Mouse (Mus musculus): ENCODE results near the gene Fam25c. TPM values are rescaled to one million over a fixed set of nuclear protein-coding genes. Genes with fewer than 3 reads are reported as not detected.

Fam25c gene
- polyA plus RNA-seq, 1 experiment, result not detected

DNA sequence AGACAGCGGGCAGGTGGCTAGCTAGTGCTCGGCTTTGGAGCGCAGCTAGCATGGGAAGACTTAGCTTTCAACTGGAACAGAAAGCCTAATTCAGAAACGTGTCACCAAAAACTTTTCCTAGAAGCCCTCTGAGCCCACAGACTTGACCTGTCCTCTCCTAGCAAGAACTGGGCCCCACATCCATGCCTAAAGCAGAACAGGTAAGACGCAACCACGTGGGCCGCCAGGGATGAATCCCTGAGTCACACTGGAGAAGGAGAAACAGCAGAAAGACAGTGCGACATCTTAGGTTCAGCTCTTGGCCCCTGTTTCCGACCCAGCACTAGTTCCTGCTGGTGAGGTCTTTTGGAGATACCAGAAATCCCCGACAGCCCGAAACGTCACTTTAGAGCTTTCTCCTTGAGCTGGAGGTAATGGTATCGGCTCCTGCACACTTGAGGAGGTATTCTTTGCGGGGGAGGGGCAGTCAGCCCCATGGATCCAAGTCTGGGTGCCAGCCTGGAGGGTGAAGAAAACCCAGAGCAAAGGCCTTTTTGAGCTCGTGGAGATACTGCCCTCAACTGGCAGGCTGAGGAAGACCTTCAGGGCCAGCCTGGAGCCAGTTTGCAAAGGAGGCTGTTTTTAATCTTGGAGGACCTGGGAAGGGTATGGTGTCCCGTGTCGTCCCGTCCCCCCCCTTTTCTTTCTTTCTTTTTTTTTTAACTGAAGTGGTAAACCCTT, 7.7 kb upstream of the Fam25c start:
- H3K27me3 ChIP-seq (ENCODE audit: control insufficient read depth, insufficient read depth, low read length), result no peaks in the 10 kb centered on the region
- DNase-seq, result peak; percentile 80 to 82
- TF ChIP-seq POLR2A (IDR thresholded peaks at IDR 0.05; ENCODE audit: borderline replicate concordance, insufficient read depth, low read length), result peak; percentile 23; the same call in 1 of the 2 replicates
- TF ChIP-seq CTCF (IDR thresholded peaks at IDR 0.05; ENCODE audit: borderline replicate concordance, insufficient read depth, low read depth, low read length), result peak; percentile 79
- no peak overlapping the region for H3K27ac ChIP-seq (ENCODE audit: insufficient read depth, low read length)
- H3K4me1 ChIP-seq (ENCODE audit: control insufficient read depth, insufficient read depth, low read length), result peaks cover 2% of the 10 kb centered on the region; the same call in 1 of the 2 replicates
- 40% methylated on average over 18 of the region's 18 CpGs for WGBS
- peak overlapping the region; percentile 71 for H3K4me3 ChIP-seq (replicated peaks; ENCODE audit: insufficient read depth, low read depth, low read length)

DNA sequence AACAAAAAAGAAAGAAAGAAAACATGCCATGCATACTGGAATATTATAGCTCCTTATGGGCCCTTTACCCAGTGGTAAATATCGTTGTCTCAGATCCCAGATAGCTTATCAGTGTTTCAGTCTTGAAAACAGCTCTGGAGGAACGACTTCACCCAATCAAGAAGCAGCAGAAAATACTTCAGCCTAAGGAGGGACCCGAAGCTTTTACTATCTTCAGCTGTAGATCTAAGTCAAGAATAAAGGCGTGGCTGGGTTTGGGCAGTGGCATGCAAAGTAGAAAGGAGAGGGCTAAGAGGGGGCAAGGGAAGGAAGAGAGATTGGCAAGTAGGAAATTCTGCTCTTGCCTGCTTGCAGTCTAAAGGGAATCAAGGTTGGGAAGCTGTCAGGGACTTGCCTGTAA, 6.9 kb upstream of the Fam25c start:
- Histone ChIP-seq H3K27me3 (ENCODE audit: control insufficient read depth, insufficient read depth, low read length) (no peaks in the 10 kb centered on the region), H3K27ac (ENCODE audit: insufficient read depth, low read length) (no peak overlapping the region), H3K4me1 (ENCODE audit: control insufficient read depth, insufficient read depth, low read length) (peaks cover 2% of the 10 kb centered on the region; the same call in 1 of the 2 replicates), H3K4me3 (replicated peaks; ENCODE audit: insufficient read depth, low read depth, low read length) (no peak overlapping the region)
- TF ChIP-seq CTCF (IDR thresholded peaks at IDR 0.05; ENCODE audit: borderline replicate concordance, insufficient read depth, low read depth, low read length) (no peak), POLR2A (IDR thresholded peaks at IDR 0.05; ENCODE audit: borderline replicate concordance, insufficient read depth, low read length) (no peak)
- no peak for DNase-seq
- 83% methylated on average over 4 of the region's 4 CpGs for WGBS

DNA sequence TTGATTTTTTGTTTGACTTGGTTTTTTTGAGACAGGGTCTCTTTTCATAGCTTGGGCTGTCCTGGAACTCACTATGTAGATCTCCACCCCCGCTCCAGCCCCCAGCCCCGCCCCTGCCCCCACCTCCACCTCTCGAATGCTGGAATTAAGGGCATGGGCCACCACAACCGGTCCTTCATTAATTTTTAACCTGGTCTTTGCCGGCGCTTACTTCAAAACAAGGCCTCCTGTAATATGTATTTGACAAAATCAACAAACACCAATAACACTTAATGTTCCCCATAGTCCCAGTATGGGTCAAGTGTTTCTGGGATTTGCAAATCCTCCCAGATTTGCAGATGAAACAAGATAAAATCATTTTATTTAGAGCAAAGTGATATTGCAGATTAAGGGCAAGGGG, 5.0 kb upstream of the Fam25c start:
- Histone ChIP-seq H3K4me3 (replicated peaks; ENCODE audit: insufficient read depth, low read depth, low read length) (no peak overlapping the region), H3K4me1 (ENCODE audit: control insufficient read depth, insufficient read depth, low read length) (peaks cover 2% of the 10 kb centered on the region; the same call in 1 of the 2 replicates), H3K27me3 (ENCODE audit: control insufficient read depth, insufficient read depth, low read length) (no peaks in the 10 kb centered on the region), H3K27ac (ENCODE audit: insufficient read depth, low read length) (no peak overlapping the region)
- WGBS, result 62% methylated on average over 6 of the region's 6 CpGs
- no peak for TF ChIP-seq CTCF (IDR thresholded peaks at IDR 0.05; ENCODE audit: borderline replicate concordance, insufficient read depth, low read depth, low read length)
- TF ChIP-seq POLR2A (IDR thresholded peaks at IDR 0.05; ENCODE audit: borderline replicate concordance, insufficient read depth, low read length), result no peak
- DNase-seq, result no peak

DNA sequence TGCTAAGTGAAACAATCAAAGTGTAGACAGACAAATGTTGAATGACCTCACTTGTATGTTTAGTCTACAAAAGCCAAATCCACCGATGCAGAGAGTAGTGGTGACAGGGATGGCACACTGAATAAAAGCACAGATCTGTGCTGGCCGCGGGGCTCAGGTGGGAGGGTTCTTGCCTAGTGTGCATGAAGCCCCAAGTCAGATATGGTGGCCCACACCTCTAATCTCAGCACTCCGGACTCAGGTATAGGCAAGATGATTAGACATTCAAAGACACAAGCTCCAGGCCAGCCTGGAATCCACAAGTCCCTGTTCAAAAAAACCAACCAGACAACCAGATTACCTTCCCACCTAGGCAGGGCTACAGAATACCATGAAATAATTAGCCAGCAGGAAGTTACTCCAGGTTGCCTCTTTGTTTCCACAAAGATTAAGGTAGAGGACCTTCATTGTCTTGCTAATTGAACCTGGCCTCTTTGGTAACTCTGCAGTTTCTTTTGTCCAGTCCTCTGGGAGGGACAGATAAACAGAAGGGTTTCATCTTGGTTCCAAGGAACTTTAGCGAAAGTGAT, 4.5 kb upstream of the Fam25c start:
- Histone ChIP-seq H3K27ac (ENCODE audit: insufficient read depth, low read length) (no peak overlapping the region), H3K4me3 (replicated peaks; ENCODE audit: insufficient read depth, low read depth, low read length) (no peak overlapping the region), H3K4me1 (ENCODE audit: control insufficient read depth, insufficient read depth, low read length) (peaks cover 2% of the 10 kb centered on the region; the same call in 1 of the 2 replicates), H3K27me3 (ENCODE audit: control insufficient read depth, insufficient read depth, low read length) (no peaks in the 10 kb centered on the region)
- 62% methylated on average over 5 of the region's 5 CpGs for WGBS
- no peak for TF ChIP-seq CTCF (IDR thresholded peaks at IDR 0.05; ENCODE audit: borderline replicate concordance, insufficient read depth, low read depth, low read length)
- no peak for TF ChIP-seq POLR2A (IDR thresholded peaks at IDR 0.05; ENCODE audit: borderline replicate concordance, insufficient read depth, low read length)
- DNase-seq, result no peak

DNA sequence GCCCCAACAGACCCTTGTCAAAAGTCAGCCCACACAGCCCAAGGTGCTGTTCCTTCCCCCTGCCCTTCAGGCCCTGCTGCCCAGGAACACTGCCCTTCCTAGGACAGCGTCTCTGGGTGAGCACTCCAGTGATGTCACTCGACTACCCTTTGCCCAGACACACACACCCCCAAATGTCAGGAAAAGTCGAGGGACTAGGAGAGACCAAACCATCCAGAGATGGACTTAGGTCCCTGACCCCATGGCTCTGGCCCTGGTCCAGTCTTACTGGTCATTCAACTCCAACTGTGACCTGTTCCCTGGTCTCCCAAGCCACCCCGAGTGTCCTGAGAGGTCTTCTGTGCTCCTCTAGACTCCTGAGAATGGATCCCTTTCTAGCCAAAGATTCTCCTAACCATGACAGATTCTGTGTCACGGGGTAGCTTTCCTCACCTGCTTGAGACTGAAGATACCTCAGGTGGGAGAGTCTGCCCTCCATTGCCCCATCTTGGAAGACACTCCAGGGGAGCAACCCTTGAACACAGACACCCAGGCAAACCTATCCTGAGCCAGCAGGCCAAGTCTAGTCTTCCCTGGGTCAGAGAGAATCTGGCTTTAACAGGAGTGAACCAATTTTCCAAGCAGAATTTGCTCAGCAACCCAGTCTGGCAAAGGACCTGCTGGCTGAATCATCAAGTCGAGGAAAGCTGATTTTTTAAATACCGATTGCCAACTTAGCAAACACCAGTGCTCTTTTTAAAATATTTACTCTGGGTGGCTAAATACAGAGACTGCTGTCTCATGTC, 2.6 kb upstream of the Fam25c start:
- TF ChIP-seq CTCF (IDR thresholded peaks at IDR 0.05; ENCODE audit: borderline replicate concordance, insufficient read depth, low read depth, low read length) (no peak), POLR2A (IDR thresholded peaks at IDR 0.05; ENCODE audit: borderline replicate concordance, insufficient read depth, low read length) (no peak)
- Histone ChIP-seq H3K4me3 (replicated peaks; ENCODE audit: insufficient read depth, low read depth, low read length) (no peak overlapping the region), H3K27ac (ENCODE audit: insufficient read depth, low read length) (no peak overlapping the region), H3K4me1 (ENCODE audit: control insufficient read depth, insufficient read depth, low read length) (no peaks in the 10 kb centered on the region), H3K27me3 (ENCODE audit: control insufficient read depth, insufficient read depth, low read length) (no peaks in the 10 kb centered on the region)
- WGBS, result 77% methylated on average over 7 of the region's 7 CpGs
- no peak for DNase-seq

DNA sequence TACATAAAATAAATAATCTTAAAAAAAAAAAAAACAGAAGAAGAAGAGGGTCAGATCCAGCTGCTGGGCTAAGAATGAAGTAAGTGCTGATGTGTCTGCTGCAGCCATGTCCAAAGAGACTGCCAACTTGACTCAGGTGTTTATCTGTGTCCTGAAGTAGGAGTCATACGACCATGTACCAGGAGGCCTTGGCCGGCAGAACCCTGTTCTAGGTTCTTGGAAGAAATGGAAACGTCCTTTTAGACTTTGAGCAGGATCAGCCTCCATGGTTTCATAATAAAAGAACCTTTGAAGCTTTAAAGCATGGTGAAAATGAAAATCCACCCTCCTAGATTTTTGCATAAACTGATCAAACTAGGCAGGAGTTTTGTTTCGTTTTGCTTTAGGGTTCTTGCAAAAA, 777 bp downstream of the Fam25c start:
- TF ChIP-seq CTCF (IDR thresholded peaks at IDR 0.05; ENCODE audit: borderline replicate concordance, insufficient read depth, low read depth, low read length) (no peak), POLR2A (IDR thresholded peaks at IDR 0.05; ENCODE audit: borderline replicate concordance, insufficient read depth, low read length) (no peak)
- Histone ChIP-seq H3K27me3 (ENCODE audit: control insufficient read depth, insufficient read depth, low read length) (no peaks in the 10 kb centered on the region), H3K4me3 (replicated peaks; ENCODE audit: insufficient read depth, low read depth, low read length) (no peak overlapping the region), H3K27ac (ENCODE audit: insufficient read depth, low read length) (no peak overlapping the region), H3K4me1 (ENCODE audit: control insufficient read depth, insufficient read depth, low read length) (no peaks in the 10 kb centered on the region)
- 89% methylated on average over 4 of the region's 4 CpGs for WGBS
- DNase-seq, result no peak

DNA sequence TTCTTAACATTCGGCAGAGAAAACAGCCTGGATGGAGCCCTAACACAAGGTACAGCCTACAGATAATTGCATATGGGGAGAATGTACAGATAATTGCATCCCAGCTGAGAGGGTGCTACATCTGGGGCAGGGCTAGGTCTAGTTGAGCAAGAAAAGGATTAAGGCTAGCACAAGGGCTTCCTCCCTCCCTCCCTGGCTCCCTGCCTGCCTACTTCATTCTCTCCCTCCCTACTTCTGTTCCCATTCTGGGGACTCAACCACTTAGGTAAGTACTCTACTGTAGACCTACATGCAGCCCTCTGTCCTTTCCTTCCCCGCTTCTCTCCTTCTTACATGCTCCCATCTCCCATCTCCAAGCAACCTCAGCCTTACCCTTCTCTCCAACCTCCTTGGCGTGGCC, 1.9 kb downstream of the Fam25c start:
- DNase-seq, result no peak
- no peaks in the 10 kb centered on the region for H3K27me3 ChIP-seq (ENCODE audit: control insufficient read depth, insufficient read depth, low read length)
- no peaks in the 10 kb centered on the region for H3K4me1 ChIP-seq (ENCODE audit: control insufficient read depth, insufficient read depth, low read length)
- 90% methylated on average over 3 of the region's 3 CpGs for whole genome bisulfite sequencing
- H3K27ac ChIP-seq (ENCODE audit: insufficient read depth, low read length), result no peak overlapping the region
- no peak overlapping the region for H3K4me3 ChIP-seq (replicated peaks; ENCODE audit: insufficient read depth, low read depth, low read length)
- no peak for TF ChIP-seq POLR2A (IDR thresholded peaks at IDR 0.05; ENCODE audit: borderline replicate concordance, insufficient read depth, low read length)
- TF ChIP-seq CTCF (IDR thresholded peaks at IDR 0.05; ENCODE audit: borderline replicate concordance, insufficient read depth, low read depth, low read length), result no peak

Data from cerebellum, adult 2 months (tissue).